ENCODE assay signal across 13 mouse cellular contexts in the genomic region with DNA sequence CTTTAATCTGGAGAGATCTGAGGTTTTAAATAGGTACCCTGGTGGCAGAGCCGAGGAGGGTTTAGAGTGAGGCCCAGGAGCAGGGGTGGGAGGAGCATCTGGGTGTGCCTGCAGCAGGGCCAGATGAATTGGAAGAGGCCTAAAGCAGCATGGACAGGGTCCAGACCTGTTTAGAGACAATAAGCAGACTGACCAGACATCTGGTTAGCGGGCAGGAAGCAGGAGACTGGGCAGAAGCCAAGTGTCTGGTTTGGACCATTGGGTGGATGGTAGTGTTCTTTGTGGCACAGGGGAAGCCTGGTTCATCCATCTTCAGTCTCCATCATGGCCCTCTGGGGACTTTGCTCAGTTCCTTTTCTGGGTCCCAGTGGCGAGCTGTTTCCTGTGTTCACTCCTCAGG. TPM values are rescaled to one million over a fixed set of nuclear protein-coding genes. Genes with fewer than 3 reads are reported as not detected.
A peak's percentile ranks its signal among the peaks of the same experiment; 100 is the strongest.
DNase-seq lines count a peak whose midpoint lies in the region; ATAC-seq and TF ChIP-seq lines count a peak whose summit lies in the region.
"Had no signal": no experiment of that assay in that cellular context is flagged by ENCODE, and none has a peak within 500 bp of the region (broad histone marks: within the 10 kb centered on the region; RNA-seq: fewer than 3 reads in every experiment).

No protein-coding gene starts in this region.

- H3K9ac ChIP-seq in kidney, embryonic 15.5 days, result no peak overlapping the region
- no peak overlapping the region for H3K9ac ChIP-seq in heart, postnatal 0 days (replicated peaks; ENCODE audit: low read depth, low read length)
- H3K9ac ChIP-seq: hindbrain, embryonic 14.5 days; liver, postnatal 0 days had no signal

- no peak for TF ChIP-seq CTCF in heart, postnatal 0 days (IDR thresholded peaks at IDR 0.05; ENCODE audit: low read depth)

- no peak overlapping the region for H3K4me3 ChIP-seq in kidney, embryonic 15.5 days (replicated peaks)
- H3K4me3 ChIP-seq in heart, postnatal 0 days (ENCODE audit: low read depth, low read length), result no peak overlapping the region

- no peak overlapping the region for H3K4me2 ChIP-seq in kidney, embryonic 15.5 days
- no peak overlapping the region for H3K4me2 ChIP-seq in heart, postnatal 0 days (ENCODE audit: low read depth, low read length)
- H3K4me2 ChIP-seq: hindbrain, embryonic 14.5 days had no signal

- DNase-seq in adrenal gland, adult (ENCODE audit: inconsistent age in 2 of 2, low spot score in 1 of 2), result peak; percentile 68 to 76
- DNase-seq in adrenal gland, postnatal 4 days (ENCODE audit: low spot score in 2 of 2), result no peak
- DNase-seq in kidney, adult 18-20 months, result peak; percentile 35
- DNase-seq in heart, postnatal 0 days (ENCODE audit: low spot score), result no peak
- DNase-seq in kidney, postnatal 25 days, result peak; percentile 57 to 70
- DNase-seq in testis, postnatal 10 days (ENCODE audit: low spot score), result no peak
- DNase-seq in embryo, embryonic 10.5 days (ENCODE audit: low spot score), result no peak
- DNase-seq: liver, postnatal 0 days; thymus, postnatal 36 days had no signal

- WGBS in kidney, embryonic 15.5 days, result 42% methylated on average over 3 of the region's 3 CpGs
- 29% methylated on average over 3 of the region's 3 CpGs for WGBS in heart, postnatal 0 days

- H3K36me3 ChIP-seq in kidney, embryonic 15.5 days, result no peaks in the 10 kb centered on the region
- H3K36me3 ChIP-seq in heart, postnatal 0 days (replicated peaks; ENCODE audit: control insufficient read depth, insufficient read depth, low read length), result no peaks in the 10 kb centered on the region

- TF ChIP-seq EP300 in heart, postnatal 0 days (IDR thresholded peaks at IDR 0.05; ENCODE audit: low read depth), result no peak

- H3K27ac ChIP-seq in kidney, embryonic 15.5 days, result no peak overlapping the region
- no peak overlapping the region for H3K27ac ChIP-seq in heart, postnatal 0 days (ENCODE audit: low read depth)
- H3K27ac ChIP-seq: hindbrain, embryonic 14.5 days had no signal

- H3K9me3 ChIP-seq in kidney, embryonic 15.5 days (replicated peaks), result no peaks in the 10 kb centered on the region
- no peaks in the 10 kb centered on the region for H3K9me3 ChIP-seq in heart, postnatal 0 days (replicated peaks; ENCODE audit: control insufficient read depth, low read length)

- no peaks in the 10 kb centered on the region for H3K27me3 ChIP-seq in kidney, embryonic 15.5 days
- no peaks in the 10 kb centered on the region for H3K27me3 ChIP-seq in heart, postnatal 0 days (ENCODE audit: control insufficient read depth, insufficient read depth, low read length)

- no peak for ATAC-seq in kidney, embryonic 15.5 days (replicated peaks; ENCODE audit: low FRiP score)
- ATAC-seq in heart, postnatal 0 days (ENCODE audit: insufficient read depth, low read depth), result peak; percentile 43; the same call in 1 of the 2 replicates
- ATAC-seq: liver, postnatal 0 days had no signal

- peaks cover 19% of the 10 kb centered on the region; the same call in 1 of the 2 replicates for H3K4me1 ChIP-seq in kidney, embryonic 15.5 days
- peaks cover 12% of the 10 kb centered on the region; the same call in 1 of the 2 replicates for H3K4me1 ChIP-seq in heart, postnatal 0 days (ENCODE audit: control insufficient read depth, insufficient read depth)

RNA-seq across cellular contexts. Expression of a gene that starts 6.2 kb away (rescaled TPM):
- not detected for total RNA-seq in adrenal gland, postnatal 4 days (2021)
- polyA plus RNA-seq in kidney, embryonic 15.5 days (2015; fragmentation: Nextera tagmentation; extraction: Ambion mirVana), result not detected in 2 replicates
- total RNA-seq in heart, postnatal 0 days (2014; rRNA removed; ENCODE audit: low replicate concordance), result not detected in 2 replicates
- not detected in 2 replicates for polyA plus RNA-seq in heart, postnatal 0 days (2015; fragmentation: Nextera tagmentation; extraction: Ambion mirVana)
- total RNA-seq: megakaryocyte-erythroid progenitor cell, adult 5-6 weeks; neutrophil, adult 5-6 weeks had no signal
- polyA plus RNA-seq: hindbrain, embryonic 14.5 days; liver, postnatal 0 days had no signal

RNA-seq across cellular contexts. Expression of a gene that starts 17.8 kb away (rescaled TPM):
- total RNA-seq in adrenal gland, postnatal 4 days (2021), result not detected
- polyA plus RNA-seq in kidney, embryonic 15.5 days (2015; fragmentation: Nextera tagmentation; extraction: Ambion mirVana), result not detected in 2 replicates
- total RNA-seq in heart, postnatal 0 days (2014; rRNA removed; ENCODE audit: low replicate concordance), result not detected in 2 replicates
- not detected in 2 replicates for polyA plus RNA-seq in heart, postnatal 0 days (2015; fragmentation: Nextera tagmentation; extraction: Ambion mirVana)
- total RNA-seq: megakaryocyte-erythroid progenitor cell, adult 5-6 weeks; neutrophil, adult 5-6 weeks had no signal
- polyA plus RNA-seq: hindbrain, embryonic 14.5 days; liver, postnatal 0 days had no signal

RNA-seq across cellular contexts. Expression of a gene that starts 19.7 kb away (rescaled TPM):
- total RNA-seq in adrenal gland, postnatal 4 days (2021), result 10 to 100 TPM; 11.4 to 14.7 TPM
- polyA plus RNA-seq in kidney, embryonic 15.5 days (2015; fragmentation: Nextera tagmentation; extraction: Ambion mirVana), result 4.2 and 6.4 TPM in 2 replicates
- 1.3 TPM in 1 of 2 replicates, not detected in the other for total RNA-seq in heart, postnatal 0 days (2014; rRNA removed; ENCODE audit: low replicate concordance)
- 4.4 and 4.8 TPM in 2 replicates for polyA plus RNA-seq in heart, postnatal 0 days (2015; fragmentation: Nextera tagmentation; extraction: Ambion mirVana)

RNA-seq across cellular contexts. Expression of a gene that starts 23.5 kb away (rescaled TPM):
- total RNA-seq in adrenal gland, postnatal 4 days (2021), result not detected
- not detected in 2 replicates for polyA plus RNA-seq in kidney, embryonic 15.5 days (2015; fragmentation: Nextera tagmentation; extraction: Ambion mirVana)
- total RNA-seq in heart, postnatal 0 days (2014; rRNA removed; ENCODE audit: low replicate concordance), result not detected in 2 replicates
- polyA plus RNA-seq in heart, postnatal 0 days (2015; fragmentation: Nextera tagmentation; extraction: Ambion mirVana), result 0.16 TPM in 1 of 2 replicates, not detected in the other
- total RNA-seq: megakaryocyte-erythroid progenitor cell, adult 5-6 weeks had no signal
- polyA plus RNA-seq: liver, postnatal 0 days had no signal

RNA-seq across cellular contexts. Expression of a gene that starts 24.4 kb away (rescaled TPM):
- total RNA-seq in adrenal gland, postnatal 4 days (2021), result not detected
- 0.46 TPM in 1 of 2 replicates, not detected in the other for polyA plus RNA-seq in kidney, embryonic 15.5 days (2015; fragmentation: Nextera tagmentation; extraction: Ambion mirVana)
- not detected in 2 replicates for total RNA-seq in heart, postnatal 0 days (2014; rRNA removed; ENCODE audit: low replicate concordance)
- not detected in 2 replicates for polyA plus RNA-seq in heart, postnatal 0 days (2015; fragmentation: Nextera tagmentation; extraction: Ambion mirVana)
- total RNA-seq: megakaryocyte-erythroid progenitor cell, adult 5-6 weeks; neutrophil, adult 5-6 weeks had no signal
- polyA plus RNA-seq: hindbrain, embryonic 14.5 days; liver, postnatal 0 days had no signal

Comparison
In these comparisons a context has a peak if more than half of its experiments do, and no peak if none do; other contexts are left out.
1. DNase-seq: peak in adrenal gland, adult (2 of 2), kidney, adult 18-20 months (single experiment) and kidney, postnatal 25 days (2 of 2); none in adrenal gland, postnatal 4 days (0 of 2), heart, postnatal 0 days (single experiment), testis, postnatal 10 days (single experiment) and embryo, embryonic 10.5 days (single experiment).